Mouse (Mus musculus) adipose tissue, adult 10 weeks (tissue): Measurements from ENCODE around the gene Ndufc1. TPM values are rescaled to one million over a fixed set of nuclear protein-coding genes. Genes with fewer than 3 reads are reported as not detected.

Source experiments
- polyA plus RNA-seq: library from polyadenylated mRNA; stranded (reverse); fragments of 350-450 nt; fragmentation: Illumina TruSeq; extraction: RNeasy Lipid Tissue Mini Kit (QIAGEN cat#74804); gene quantifications from one replicate; pipeline ENCODE4 v1.2.3, GENCODE M21; 2014; ENCODE audit warnings: low read depth, low replicate concordance

Ndufc1 gene
- 225 TPM for polyA plus RNA-seq

GRCm38 (mm10) chr3:51408561-51409183, at the start of gene Ndufc1:
Ndufc1 (minus strand) TSS chr3:51408988.

GRCm38 (mm10) chr3:51415098-51416072, 6.6 kb upstream of the Ndufc1 start, which contains the start of gene Naa15:
Naa15 (plus strand) TSS chr3:51415148.

GRCm38 (mm10) chr3:51396219-51397068, 12.3 kb downstream of the Ndufc1 start, which contains the start of gene Mgarp:
Mgarp (minus strand) TSS chr3:51396738.

Other genes with a start within 250 kb of the Ndufc1 start
- 15.1 TPM for gene Noct, start 184.5 kb downstream of the Ndufc1 start, polyA plus RNA-seq
- 38.4 TPM for gene Elf2, start 68.3 kb downstream of the Ndufc1 start, polyA plus RNA-seq
- gene Mgarp, start 12.2 kb downstream of the Ndufc1 start, polyA plus RNA-seq: 2.9 TPM
- 18.1 TPM for gene Naa15, start 6.2 kb upstream of the Ndufc1 start, polyA plus RNA-seq
- 11.5 TPM for gene Rab33b, start 74.9 kb upstream of the Ndufc1 start, polyA plus RNA-seq
- gene Setd7, start 151.9 kb upstream of the Ndufc1 start, polyA plus RNA-seq: 21.2 TPM